In the genomic region with DNA sequence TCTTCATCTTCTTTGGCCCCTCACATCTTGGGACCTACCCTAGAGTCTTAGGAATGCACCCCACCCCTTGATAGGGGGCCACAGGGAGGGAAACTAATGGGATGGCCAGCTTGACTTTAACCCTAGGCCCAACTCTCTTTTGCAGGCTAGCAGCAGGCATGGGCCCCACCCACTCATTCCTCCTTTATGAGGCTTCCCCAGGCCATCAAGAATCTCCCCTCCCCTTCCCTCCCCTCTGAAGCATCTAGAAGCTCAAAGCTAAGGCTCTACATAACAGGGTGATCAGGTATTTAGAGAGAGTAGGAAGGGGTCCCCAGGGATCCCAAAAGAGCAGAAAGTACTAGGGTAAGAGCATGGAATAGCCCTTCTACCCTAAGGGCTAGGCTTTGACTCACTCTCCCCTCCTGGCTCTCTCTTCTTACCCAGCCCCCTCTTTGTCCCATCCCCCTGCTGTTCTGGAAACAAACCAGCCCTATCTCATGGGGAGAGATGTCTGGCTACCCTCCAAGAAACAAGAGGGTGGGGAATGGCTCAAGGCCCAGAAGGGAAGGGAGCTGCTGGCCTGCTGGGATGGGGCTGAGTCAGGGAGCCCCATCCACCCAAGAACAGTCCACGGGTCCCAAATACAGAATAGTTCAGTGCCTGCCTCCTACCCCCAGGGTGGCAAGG, we compare ENCODE assay signal across 9 mouse cellular contexts. TPM values are rescaled to one million over a fixed set of nuclear protein-coding genes. Genes with fewer than 3 reads are reported as not detected.
DNase-seq lines count a peak whose midpoint lies in the region; ATAC-seq and TF ChIP-seq lines count a peak whose summit lies in the region.
"Had no signal": no experiment of that assay in that cellular context is flagged by ENCODE, and none has a peak within 500 bp of the region (broad histone marks: within the 10 kb centered on the region; RNA-seq: fewer than 3 reads in every experiment).

No protein-coding gene starts in this region.

- H3K27ac ChIP-seq in liver, embryonic 11.5 days (ENCODE audit: low read depth, low read length), result no peak overlapping the region
- H3K27ac ChIP-seq in embryonic facial prominence, embryonic 15.5 days (replicated peaks), result peak overlapping the region; percentile 66

- intact Hi-C loops in heart, postnatal 14 days (cut with DNase I), result no loop called here

- H3K36me3 ChIP-seq in liver, embryonic 11.5 days (ENCODE audit: control insufficient read depth, insufficient read depth, low read length), result no peaks in the 10 kb centered on the region
- H3K36me3 ChIP-seq in embryonic facial prominence, embryonic 15.5 days, result no peaks in the 10 kb centered on the region

- peak; percentile 40 for DNase-seq in liver
- no peak for DNase-seq in liver, embryonic 11.5 days (ENCODE audit: low spot score)
- DNase-seq in heart, postnatal 14 days, result peak; percentile 77 to 90
- peak; percentile 79 to 81 for DNase-seq in kidney, postnatal 4 days
- DNase-seq in lung, adult 2 months, result peak; percentile 55
- DNase-seq in right cerebral cortex, adult 2 months (ENCODE audit: low spot score in 2 of 2), result peak; percentile 34 to 51
- no peak for DNase-seq in c-Kit-positive CD71-positive TER-119-positive erythroid progenitor cells, embryonic 14.5 days (ENCODE audit: low spot score)

- H3K4me3 ChIP-seq in liver, embryonic 11.5 days (ENCODE audit: low read depth, low read length), result no peak overlapping the region
- H3K4me3 ChIP-seq in embryonic facial prominence, embryonic 15.5 days (replicated peaks), result no peak overlapping the region
- no peak overlapping the region for H3K4me3 ChIP-seq in lung, adult 2 months (replicated peaks; ENCODE audit: extremely low read depth, low read depth, low read length)

- no peak for TF ChIP-seq POLR2A in lung, adult 2 months (IDR thresholded peaks at IDR 0.05; ENCODE audit: borderline replicate concordance, extremely low read depth, low read depth, low read length)

- TF ChIP-seq CTCF in lung, adult 2 months (IDR thresholded peaks at IDR 0.05; ENCODE audit: insufficient read depth, low read length), result no peak

- WGBS in liver, embryonic 11.5 days, result 27% methylated on average over 1 of the region's 1 CpGs
- 0% methylated on average over 1 of the region's 1 CpGs for WGBS in embryonic facial prominence, embryonic 15.5 days
- 10% methylated on average over 1 of the region's 1 CpGs for WGBS in lung, adult 2 months

- no peak overlapping the region for H3K4me2 ChIP-seq in liver, embryonic 11.5 days
- H3K4me2 ChIP-seq in embryonic facial prominence, embryonic 15.5 days (replicated peaks), result no peak overlapping the region

- no peak for ATAC-seq in liver, embryonic 11.5 days (replicated peaks; ENCODE audit: low FRiP score)
- ATAC-seq in embryonic facial prominence, embryonic 15.5 days (ENCODE audit: insufficient number of reproducible peaks, low FRiP score, low TSS enrichment, low read depth), result 0 out of 2 replicates have a peak, but pooled peaks have one; percentile 30

- no peaks in the 10 kb centered on the region for H3K27me3 ChIP-seq in liver, embryonic 11.5 days (replicated peaks; ENCODE audit: control insufficient read depth, insufficient read depth, low read length)
- no peaks in the 10 kb centered on the region for H3K27me3 ChIP-seq in embryonic facial prominence, embryonic 15.5 days

- no peaks in the 10 kb centered on the region for H3K9me3 ChIP-seq in liver, embryonic 11.5 days (ENCODE audit: control insufficient read depth, low read length)
- H3K9me3 ChIP-seq in embryonic facial prominence, embryonic 15.5 days (replicated peaks), result no peaks in the 10 kb centered on the region
- H3K9me3 ChIP-seq: G1E had no signal

- H3K4me1 ChIP-seq in liver, embryonic 11.5 days (replicated peaks; ENCODE audit: control insufficient read depth, insufficient read depth, low read length), result peaks cover 16% of the 10 kb centered on the region
- peaks cover 37% of the 10 kb centered on the region for H3K4me1 ChIP-seq in embryonic facial prominence, embryonic 15.5 days
- H3K4me1 ChIP-seq in lung, adult 2 months (ENCODE audit: control insufficient read depth, insufficient read depth, low read length), result peaks cover 17% of the 10 kb centered on the region

- no peak overlapping the region for H3K9ac ChIP-seq in liver, embryonic 11.5 days (ENCODE audit: low read depth, low read length)
- H3K9ac ChIP-seq in embryonic facial prominence, embryonic 15.5 days, result no peak overlapping the region

RNA-seq across cellular contexts. Expression of gene Tspan32, which starts 11.0 kb away (rescaled TPM):
- polyA plus RNA-seq in liver, embryonic 11.5 days (2014; fragmentation: Nextera tagmentation; extraction: Ambion mirVana), result 115 and 118 TPM in 2 replicates
- polyA plus RNA-seq in embryonic facial prominence, embryonic 15.5 days (2015; fragmentation: Nextera tagmentation; extraction: Ambion mirVana), result 4.5 and 4.9 TPM in 2 replicates
- total RNA-seq in heart, postnatal 14 days (2021), result 1 to 10 TPM in 1 of 2 experiments, under 1 TPM in 1; 0.91 to 1.1 TPM
- 7.7 and 11.5 TPM in 2 replicates for polyA plus RNA-seq in lung, adult 2 months (2012; rRNA removed)

RNA-seq across cellular contexts. Expression of gene Cd81, which starts 36.6 kb away (rescaled TPM):
- 273 and 276 TPM in 2 replicates for polyA plus RNA-seq in liver, embryonic 11.5 days (2014; fragmentation: Nextera tagmentation; extraction: Ambion mirVana)
- 576 and 606 TPM in 2 replicates for polyA plus RNA-seq in embryonic facial prominence, embryonic 15.5 days (2015; fragmentation: Nextera tagmentation; extraction: Ambion mirVana)
- total RNA-seq in heart, postnatal 14 days (2021), result 100 to 1,000 TPM; 505 to 506 TPM
- polyA plus RNA-seq in lung, adult 2 months (2012; rRNA removed), result 575 and 614 TPM in 2 replicates

RNA-seq across cellular contexts. Expression of gene Ascl2, which starts 46.8 kb away (rescaled TPM):
- 1.5 and 1.8 TPM in 2 replicates for polyA plus RNA-seq in liver, embryonic 11.5 days (2014; fragmentation: Nextera tagmentation; extraction: Ambion mirVana)
- 2.0 and 2.1 TPM in 2 replicates for polyA plus RNA-seq in embryonic facial prominence, embryonic 15.5 days (2015; fragmentation: Nextera tagmentation; extraction: Ambion mirVana)
- under 1 TPM in 1 of 2 experiments, not detected in 1; 0.12 TPM for total RNA-seq in heart, postnatal 14 days (2021)
- 0.96 and 1.2 TPM in 2 replicates for polyA plus RNA-seq in lung, adult 2 months (2012; rRNA removed)
- total RNA-seq: G1E had no signal
- polyA plus RNA-seq: G1E had no signal

RNA-seq across cellular contexts. Expression of gene Tssc4, which starts 53.2 kb away (rescaled TPM):
- 48.9 and 52.2 TPM in 2 replicates for polyA plus RNA-seq in liver, embryonic 11.5 days (2014; fragmentation: Nextera tagmentation; extraction: Ambion mirVana)
- polyA plus RNA-seq in embryonic facial prominence, embryonic 15.5 days (2015; fragmentation: Nextera tagmentation; extraction: Ambion mirVana), result 104 TPM in 2 replicates
- total RNA-seq in heart, postnatal 14 days (2021), result 10 to 100 TPM; 19.0 to 20.7 TPM
- 83.1 and 85.1 TPM in 2 replicates for polyA plus RNA-seq in lung, adult 2 months (2012; rRNA removed)

Comparison
In these comparisons a context has a peak if more than half of its experiments do, and no peak if none do; other contexts are left out.
1. DNase-seq: peak in liver (single experiment), heart, postnatal 14 days (2 of 2), kidney, postnatal 4 days (2 of 2), lung, adult 2 months (single experiment) and right cerebral cortex, adult 2 months (2 of 2); none in liver, embryonic 11.5 days (single experiment) and c-Kit-positive CD71-positive TER-119-positive erythroid progenitor cells, embryonic 14.5 days (single experiment).